Mouse (Mus musculus) bone marrow macrophage, adult 2 months (primary cell): Measurements from ENCODE around the gene Slc17a8.

Source experiments
- CTCF ChIP-seq: IDR thresholded peaks from 2 replicates; pipeline ENCODE4 v1.5.1; 2012; ENCODE audit warnings: low read depth, mild to moderate bottlenecking, low read length, moderate library complexity
- POLR2A ChIP-seq: IDR thresholded peaks from 2 replicates; pipeline ENCODE4 v1.6.1; 2012; ENCODE audit warnings: mild to moderate bottlenecking, low read depth, low read length, borderline replicate concordance

- TF ChIP-seq POLR2A = no peak
- no peak for TF ChIP-seq CTCF
Measured at GRCm38 (mm10) chr10:89624196-89624595, 3.1 kb upstream of the Slc17a8 start.
